Mouse (Mus musculus): Measurements from ENCODE around the gene Itgb2l. TPM values are rescaled to one million over a fixed set of nuclear protein-coding genes. Genes with fewer than 3 reads are reported as not detected.

The Itgb2l gene
- total RNA-seq (2023) = 452 and 499 TPM in 2 replicates

DNA sequence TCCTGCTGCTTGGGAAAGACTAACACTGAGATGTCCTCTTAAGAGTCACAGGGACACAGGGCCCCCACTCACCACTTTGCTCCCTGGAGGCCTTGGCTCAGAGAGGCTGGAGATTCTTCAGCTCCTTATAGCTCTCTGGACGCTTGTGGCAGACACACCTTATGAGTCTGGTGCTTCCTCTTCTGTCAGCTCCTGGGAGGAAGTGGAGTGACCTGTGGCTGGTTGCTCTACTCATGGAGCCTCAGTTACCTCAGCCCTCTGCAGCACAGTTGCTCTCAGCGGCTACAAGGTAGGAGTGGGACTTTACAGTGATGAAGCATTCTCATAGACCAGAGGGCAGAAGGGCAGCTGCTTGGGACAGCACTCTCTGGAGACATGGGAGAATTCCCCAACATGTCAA lies at the start of gene Itgb2l:
TSS of gene Itgb2l (minus strand) at position 152 of the 400 bp plus-strand sequence.

DNA sequence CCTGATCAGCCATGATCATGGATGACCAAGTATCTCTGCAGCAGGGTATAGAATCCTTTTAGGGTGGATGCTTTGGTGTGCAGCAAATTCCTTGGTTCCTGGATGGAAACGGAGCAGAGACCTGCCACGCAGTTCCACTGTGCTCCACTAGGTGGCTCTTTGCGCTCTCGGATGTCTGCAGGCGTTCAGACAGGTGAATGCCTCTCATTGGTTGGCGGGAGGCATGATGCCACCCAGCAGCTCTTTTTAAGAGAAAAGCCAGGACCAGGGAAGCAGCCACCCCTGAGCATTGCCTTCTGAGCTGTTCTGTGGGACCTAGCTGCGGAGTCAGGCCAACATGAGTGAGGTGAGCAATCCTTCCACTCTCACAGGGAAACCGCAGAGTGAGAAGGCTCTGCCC lies 24.0 kb upstream of the Itgb2l start, which contains the start of gene Pcp4:
TSS of gene Pcp4 (plus strand) at position 162 of the 400 bp plus-strand sequence.

Other genes starting within 250 kb of the Itgb2l start
- gene Sh3bgr, start 243.2 kb downstream of the Itgb2l start, total RNA-seq (2023) = not detected in 2 replicates
- 0.09 TPM in 1 of 2 replicates, not detected in the other for gene B3galt5, start 207.8 kb downstream of the Itgb2l start, total RNA-seq (2023)
- 1.1 TPM in 1 of 2 replicates, not detected in the other for gene Pcp4, start 24.0 kb upstream of the Itgb2l start, total RNA-seq (2023)

Data from neutrophil, adult 65 days (primary cell).